Mouse (Mus musculus) Patski (cell line): ENCODE results near the gene Psrc1. TPM values are rescaled to one million over a fixed set of nuclear protein-coding genes. Genes with fewer than 3 reads are reported as not detected.

ENCODE experiments used
- ATAC-seq: fragments of 100-300 bp; one replicate; pipeline ENCODE4 v1.8.0; 2021
- CTCF ChIA-PET: fragments of 350-600 bp; sonication (Branson Sonifier 250); formaldehyde crosslinking; loops from one replicate; lab custom pipeline; 2022; ENCODE audit warnings: inconsistent platforms; lab: Charles Lee
- POLR2A ChIA-PET: fragments of 350-600 bp; sonication (Branson Sonifier 250); formaldehyde crosslinking; loops from one replicate; lab custom pipeline; 2022; ENCODE audit warnings: antibody characterized with exemption, inconsistent platforms; lab: Charles Lee
- DNase-seq: peaks from one replicate; pipeline ENCODE4 v3.0.0-alpha.2; 2011; ENCODE audit warnings: low read depth, low spot score
- H3K27me3 ChIP-seq: fragments of 371-371 bp; one replicate; pipeline ENCODE4 v1.5.1; 2021
- CTCF ChIP-seq: fragments of 100-300 bp; IDR thresholded peaks from one replicate; pipeline ENCODE4 v1.5.1; 2021
- in situ Hi-C: fragments of 300-500 bp; cut with MboI; formaldehyde crosslinking; loops from 3 replicates; pipeline ENCODE4 v1.11.1; 2018; ENCODE audit warnings: low pct_unique_long_range_greater_than_20kb, mixed read lengths
- polyA plus RNA-seq: library from polyadenylated mRNA; unstranded; gene quantifications from one replicate; pipeline ENCODE4 v1.2.3, GENCODE M21; 2021

The Psrc1 gene
- polyA plus RNA-seq, 1 experiment from 2014 or later = 29.8 TPM

DNA sequence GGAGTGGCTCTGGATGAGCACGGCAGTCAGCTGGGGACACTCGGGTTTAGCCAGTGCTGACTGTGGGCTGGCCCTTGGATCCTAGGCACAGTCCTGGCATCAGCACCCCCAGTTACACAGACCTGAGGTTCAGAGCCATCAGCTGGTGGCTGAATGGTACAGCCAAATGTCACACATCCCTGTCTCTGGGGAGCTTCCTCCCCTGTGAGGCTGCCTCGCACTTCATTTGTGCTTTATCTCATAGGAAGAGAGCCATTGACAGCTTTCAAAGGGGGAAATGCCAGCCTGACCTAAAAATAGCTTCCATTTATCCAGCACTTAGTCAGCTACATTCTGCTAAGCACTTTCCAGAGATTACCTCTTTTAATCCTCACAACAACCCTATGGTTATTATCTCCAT lies 20.0 kb upstream of the Psrc1 start:
- TF ChIP-seq CTCF = no peak
- no peaks in the 10 kb centered on the region for H3K27me3 ChIP-seq
- ATAC-seq (no peak), DNase-seq (peak; percentile 10)
- in situ Hi-C loops = no loop called here
- CTCF ChIA-PET = interaction anchor here (1.1 to 4.7 kb wide), 9 partner anchors 9 to 81 kb away, joined by 3 to 23 read pairs (median 6); no protein-coding TSS in a partner anchor
- POLR2A ChIA-PET = interaction anchor here (0.7 to 1.2 kb wide), 2 partner anchors 13 to 21 kb away, joined by 3 read pairs; no protein-coding TSS in a partner anchor

- TF ChIP-seq CTCF = no peak
- DNase-seq (no peak), ATAC-seq (no peak)
- no peaks in the 10 kb centered on the region for H3K27me3 ChIP-seq
- CTCF ChIA-PET = interaction anchor here (0.7 to 4.7 kb wide), 13 partner anchors 8 to 82 kb away, joined by 3 to 23 read pairs (median 5); partner anchors contain the start of gene Psrc1
- in situ Hi-C loops = no loop called here
- POLR2A ChIA-PET = interaction anchor here (0.5 to 1.2 kb wide), 3 partner anchors 10 to 20 kb away, joined by 3 to 9 read pairs (median 3); no protein-coding TSS in a partner anchor
Observed at GRCm38 (mm10) chr3:108364270-108364995, 19.2 kb upstream of the Psrc1 start, which contains the start of gene Mybphl. Gene Mybphl, plus strand, starts transcription at chr3:108364911.

- H3K27me3 ChIP-seq = no peaks in the 10 kb centered on the region
- POLR2A ChIA-PET = no interaction called here
- TF ChIP-seq CTCF = no peak
- DNase-seq (no peak), ATAC-seq (no peak)
- CTCF ChIA-PET = interaction anchor here (0.7 to 4.7 kb wide), 5 partner anchors 13 to 67 kb away, joined by 3 to 23 read pairs (median 3); no protein-coding TSS in a partner anchor
- in situ Hi-C loops = no loop called here
Observed at GRCm38 (mm10) chr3:108367173-108367572, 16.5 kb upstream of the Psrc1 start.

DNA sequence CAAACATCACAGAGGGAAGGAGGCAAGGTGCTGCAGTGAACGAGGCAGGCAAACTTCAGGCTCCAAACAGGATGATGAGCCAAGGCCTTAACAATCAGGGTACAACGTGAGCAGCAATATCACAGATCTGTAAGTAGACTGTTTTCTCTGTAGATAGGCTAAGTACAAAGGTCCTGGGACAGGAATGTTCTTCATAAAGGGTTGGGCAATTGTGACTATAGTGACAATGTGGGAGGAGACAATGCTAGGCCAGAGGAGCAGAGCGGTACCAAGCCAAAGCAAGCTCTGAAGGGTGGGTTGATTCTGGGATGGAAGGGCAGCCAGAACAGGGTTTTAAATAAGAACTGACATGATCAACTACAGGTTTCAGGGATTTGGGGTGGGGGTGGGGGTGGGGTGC lies 15.8 kb upstream of the Psrc1 start:
- in situ Hi-C loops = no loop called here
- no peak for DNase-seq
- CTCF ChIA-PET = no interaction called here
- ATAC-seq = no peak
- POLR2A ChIA-PET = no interaction called here
- no peak for TF ChIP-seq CTCF
- H3K27me3 ChIP-seq = no peaks in the 10 kb centered on the region

GRCm38 (mm10) chr3:108368721-108369120 lies 14.9 kb upstream of the Psrc1 start:
- DNase-seq (no peak), ATAC-seq (no peak)
- in situ Hi-C loops = no loop called here
- no peak for TF ChIP-seq CTCF
- ChIA-PET POLR2A (no interaction called here), CTCF (interaction anchor here (0.7 kb wide), 1 partner anchor 14 kb away, joined by 3 read pairs; no protein-coding TSS in a partner anchor)
- H3K27me3 ChIP-seq = no peaks in the 10 kb centered on the region

DNA sequence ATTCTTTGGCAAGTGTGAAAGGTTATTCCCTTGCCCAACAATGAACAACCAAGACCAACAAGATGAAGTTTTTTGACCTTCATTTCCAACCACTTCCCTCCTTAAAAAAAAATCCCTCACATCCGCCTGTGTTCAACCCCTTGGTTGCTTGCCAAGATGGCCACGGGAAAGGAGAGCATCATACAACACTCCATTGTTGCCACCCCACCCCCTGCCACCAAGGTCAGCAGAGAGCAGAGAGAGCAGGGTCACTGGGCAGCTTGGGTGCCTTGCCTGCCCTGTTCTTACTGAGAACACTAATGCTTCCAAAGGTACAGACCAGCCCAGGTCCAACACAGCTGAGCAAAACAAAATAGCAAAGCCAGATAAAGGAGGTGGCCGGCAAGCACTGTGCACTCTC lies 11.4 kb upstream of the Psrc1 start:
- CTCF ChIA-PET = interaction anchor here (1.8 to 8.8 kb wide), 3 partner anchors 8 to 90 kb away, joined by 5 to 45 read pairs (median 8); no protein-coding TSS in a partner anchor
- no peak for DNase-seq
- no peaks in the 10 kb centered on the region for H3K27me3 ChIP-seq
- in situ Hi-C loops = no loop called here
- POLR2A ChIA-PET = interaction anchor here (0.5 kb wide), 1 partner anchor 124 kb away, joined by 3 read pairs; no protein-coding TSS in a partner anchor
- peak; percentile 9 for ATAC-seq
- no peak for TF ChIP-seq CTCF

DNA sequence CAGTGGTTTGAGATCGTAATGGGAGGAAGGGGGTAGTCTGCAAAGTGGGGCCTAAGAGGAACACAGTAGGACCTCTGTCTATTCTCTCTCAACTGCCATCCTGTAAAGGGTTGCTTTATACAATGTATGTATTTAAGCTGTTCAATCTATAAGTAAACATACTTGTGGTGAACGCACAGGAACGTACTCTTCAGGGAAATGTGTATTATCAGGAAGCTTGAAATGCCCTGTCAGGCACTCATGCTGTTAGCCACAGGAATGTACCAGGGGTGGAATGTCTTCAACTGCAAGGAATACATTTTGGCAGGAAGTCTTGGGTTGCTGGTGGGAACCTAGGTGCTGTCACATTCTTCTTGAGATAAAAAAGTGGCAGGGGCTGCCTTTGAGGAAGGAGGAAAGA lies 10.9 kb upstream of the Psrc1 start:
- in situ Hi-C loops = no loop called here

DNA sequence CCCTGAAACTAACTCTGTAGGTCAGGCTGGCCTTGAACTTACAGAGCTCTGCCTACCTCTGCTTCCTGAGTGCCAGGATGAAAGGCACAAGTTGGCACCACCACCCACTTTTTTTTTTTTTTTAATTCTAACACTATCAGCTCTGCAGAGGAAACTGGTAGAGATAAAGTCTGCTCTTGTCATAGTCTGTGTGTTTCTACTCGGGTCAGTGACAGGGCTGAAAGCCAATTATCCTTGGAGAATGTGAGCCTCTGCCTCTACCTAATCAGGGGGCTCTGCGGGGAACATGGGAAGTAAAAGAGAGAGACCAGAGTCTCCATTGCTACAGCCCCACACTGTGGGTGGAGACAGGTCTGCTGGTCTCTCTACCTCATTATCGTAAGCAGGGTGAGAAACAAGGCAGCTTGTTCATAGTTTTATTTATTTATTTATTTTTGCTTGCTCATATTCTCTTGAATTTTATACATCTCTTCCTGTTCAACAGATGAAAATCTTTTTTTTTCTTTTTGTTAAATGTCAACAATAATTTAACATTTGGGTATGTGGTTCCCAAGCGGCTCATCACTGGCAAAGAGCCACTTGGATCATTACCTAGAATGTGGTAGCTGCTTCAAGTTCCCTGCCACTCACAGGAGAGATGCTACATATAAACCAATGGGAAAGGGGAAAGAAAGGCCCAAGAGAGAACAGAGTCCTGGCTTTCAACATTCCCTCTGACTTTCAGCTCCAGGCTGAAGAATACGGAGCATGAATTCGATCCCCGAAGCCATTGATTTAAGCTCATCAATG lies 4.6 kb upstream of the Psrc1 start:
- no peak for DNase-seq
- in situ Hi-C loops = no loop called here
- POLR2A ChIA-PET = interaction anchor here (0.7 to 2.2 kb wide), 2 partner anchors 16 to 96 kb away, joined by 3 to 7 read pairs; no protein-coding TSS in a partner anchor
- TF ChIP-seq CTCF = no peak
- no peak for ATAC-seq
- H3K27me3 ChIP-seq = no peaks in the 10 kb centered on the region
- CTCF ChIA-PET = interaction anchor here (1.4 to 8.8 kb wide), 5 partner anchors 9 to 96 kb away, joined by 3 to 45 read pairs (median 9); partner anchors contain the start of gene Sort1

More for the DNA sequence above, 10.9 kb upstream of the Psrc1 start:
- ChIA-PET POLR2A (interaction anchor here (0.5 kb wide), 1 partner anchor 124 kb away, joined by 3 read pairs; no protein-coding TSS in a partner anchor), CTCF (interaction anchor here (1.8 to 8.8 kb wide), 3 partner anchors 9 to 90 kb away, joined by 5 to 45 read pairs (median 8); no protein-coding TSS in a partner anchor)
- ATAC-seq (peak; percentile 64), DNase-seq (no peak)
- H3K27me3 ChIP-seq = no peaks in the 10 kb centered on the region
- TF ChIP-seq CTCF = no peak

DNA sequence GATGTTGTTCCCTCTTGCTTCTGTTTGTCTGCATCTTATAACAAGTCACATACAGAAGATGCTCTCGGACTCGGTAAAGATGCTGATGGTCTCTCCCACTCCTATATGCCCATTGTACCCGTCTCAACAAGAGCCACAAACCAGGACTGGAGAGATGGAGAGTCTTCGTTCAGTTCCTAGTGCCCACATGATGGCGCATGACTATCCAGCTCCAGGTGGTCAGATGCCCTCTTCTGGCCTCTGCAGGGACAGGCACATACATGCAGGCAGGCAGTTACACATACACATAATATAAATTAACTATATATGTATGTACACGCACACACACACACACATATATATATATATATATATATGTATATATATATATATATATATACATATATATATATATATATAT lies 2.9 kb upstream of the Psrc1 start:
- POLR2A ChIA-PET = no interaction called here
- no peak for DNase-seq
- TF ChIP-seq CTCF = no peak
- no peaks in the 10 kb centered on the region for H3K27me3 ChIP-seq
- in situ Hi-C loops = no loop called here
- CTCF ChIA-PET = interaction anchor here (3.2 to 3.9 kb wide), 2 partner anchors 21 to 99 kb away, joined by 9 to 39 read pairs; no protein-coding TSS in a partner anchor
- no peak for ATAC-seq
